Mouse (Mus musculus) thymus, postnatal 0 days (tissue): Measurements from ENCODE around the gene Brms1. TPM values are rescaled to one million over a fixed set of nuclear protein-coding genes. Genes with fewer than 3 reads are reported as not detected.

Source experiments
- DNase-seq: peaks from one replicate; pipeline ENCODE4 v3.0.0-alpha.2; 2015; ENCODE audit warnings: low spot score
- polyA plus RNA-seq: library from polyadenylated mRNA; unstranded; fragments of >200 nt; fragmentation: Nextera tagmentation; extraction: Ambion mirVana; gene quantifications from 2 replicates; pipeline ENCODE4 v1.2.1, GENCODE M21; 2015

The Brms1 gene
- polyA plus RNA-seq, 1 experiment from 2014 or later = 67.6 TPM

DNA sequence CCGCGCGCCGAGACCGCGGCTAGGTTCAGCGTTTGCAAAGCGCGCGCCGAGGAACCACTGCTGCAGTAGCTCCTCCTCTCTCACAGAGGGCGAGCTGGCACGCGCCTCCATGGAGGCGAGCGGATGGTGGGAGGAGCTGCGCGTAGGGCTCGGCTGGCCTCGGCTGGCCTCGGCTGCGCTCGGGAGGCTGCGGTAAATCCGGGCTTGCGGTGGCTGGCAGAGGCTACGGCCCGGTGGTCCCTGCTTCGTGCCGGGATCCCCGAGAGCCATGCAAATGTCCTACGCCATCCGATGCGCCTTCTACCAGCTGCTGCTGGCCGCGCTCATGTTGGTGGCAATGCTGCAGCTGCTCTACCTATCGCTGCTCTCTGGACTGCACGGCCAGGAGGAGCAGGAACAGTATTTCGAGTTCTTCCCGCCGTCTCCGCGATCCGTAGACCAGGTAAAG is 2.4 kb upstream of the Brms1 start, which contains the start of the genes B4gat1 and AC124502.3:
Gene B4gat1 (plus strand): TSS at position 118 of the 448 bp plus-strand sequence.
Gene AC124502.3 (plus strand): TSS at position 183 of the 448 bp plus-strand sequence.
- peak; percentile 91 for DNase-seq

GRCm38 (mm10) chr19:5039301-5040114 is 1.6 kb upstream of the Brms1 start:
- no peak for DNase-seq

- peak; percentile 23 for DNase-seq
Observed at GRCm38 (mm10) chr19:5041588-5041987, 434 bp downstream of the Brms1 start.

- no peak for DNase-seq
Observed at GRCm38 (mm10) chr19:5045531-5045930, 4.4 kb downstream of the Brms1 start.

GRCm38 (mm10) chr19:5048138-5049056 is 7.2 kb downstream of the Brms1 start:
- no peak for DNase-seq

GRCm38 (mm10) chr19:5049325-5049724 is 8.2 kb downstream of the Brms1 start:
- no peak for DNase-seq

- no peak for DNase-seq
Observed at GRCm38 (mm10) chr19:5050047-5050905, 9.1 kb downstream of the Brms1 start, which contains the start of gene Rin1. TSS of gene Rin1 (plus strand) at chr19:5050481.

GRCm38 (mm10) chr19:5051031-5051430 is 9.9 kb downstream of the Brms1 start:
- DNase-seq = no peak

DNA sequence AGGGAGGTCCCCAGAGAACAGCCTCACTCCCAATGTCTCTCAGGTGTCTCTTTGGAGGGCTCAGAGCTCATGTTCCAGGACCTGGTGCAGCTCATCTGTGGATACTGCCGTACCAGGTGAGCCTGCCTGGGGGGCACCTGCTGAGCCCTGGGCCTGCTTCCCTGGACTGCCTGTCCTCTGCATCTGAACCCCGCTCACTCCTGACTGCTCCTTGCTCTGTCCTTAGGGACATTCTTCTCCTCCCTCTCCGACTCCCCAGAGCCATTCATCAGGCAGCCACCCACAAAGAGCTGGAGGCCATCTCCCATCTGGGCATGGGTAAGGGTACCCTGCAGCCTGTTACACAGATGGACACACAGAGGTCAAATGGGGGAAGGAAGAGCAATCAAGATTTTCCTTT is 10.4 kb downstream of the Brms1 start:
- DNase-seq = no peak

DNA sequence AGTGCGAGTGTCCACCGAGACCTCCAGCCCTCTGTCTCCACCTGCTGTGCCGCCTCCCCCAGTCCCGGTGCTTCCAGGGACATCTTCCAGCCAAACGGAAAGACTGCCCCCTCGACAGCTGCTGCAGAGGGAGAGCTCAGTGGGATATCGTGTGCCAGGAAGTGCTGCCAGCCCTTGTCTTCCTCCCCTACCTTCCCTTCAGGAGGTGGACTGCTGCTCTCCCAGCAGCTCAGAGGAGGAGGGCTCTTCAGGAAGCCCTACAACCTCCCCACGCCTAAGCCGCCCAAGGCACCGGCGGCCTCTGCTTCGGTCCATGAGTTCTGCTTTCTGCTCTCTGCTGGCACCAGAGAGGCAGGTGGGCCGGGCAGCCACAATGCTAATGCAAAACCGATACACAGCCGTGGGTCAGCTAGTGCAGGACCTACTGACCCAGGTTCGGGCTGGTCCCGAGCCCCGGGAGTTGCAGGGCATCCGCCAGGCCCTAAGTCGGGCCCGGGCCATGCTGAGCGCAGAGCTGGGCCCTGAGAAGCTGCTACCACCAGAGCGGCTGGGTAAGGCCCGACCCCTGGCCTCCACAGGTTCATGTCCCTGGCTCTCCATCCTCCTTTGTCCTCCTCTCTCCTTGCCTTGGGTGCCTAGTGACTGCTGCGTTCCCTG is 11.1 kb downstream of the Brms1 start:
- no peak for DNase-seq

DNA sequence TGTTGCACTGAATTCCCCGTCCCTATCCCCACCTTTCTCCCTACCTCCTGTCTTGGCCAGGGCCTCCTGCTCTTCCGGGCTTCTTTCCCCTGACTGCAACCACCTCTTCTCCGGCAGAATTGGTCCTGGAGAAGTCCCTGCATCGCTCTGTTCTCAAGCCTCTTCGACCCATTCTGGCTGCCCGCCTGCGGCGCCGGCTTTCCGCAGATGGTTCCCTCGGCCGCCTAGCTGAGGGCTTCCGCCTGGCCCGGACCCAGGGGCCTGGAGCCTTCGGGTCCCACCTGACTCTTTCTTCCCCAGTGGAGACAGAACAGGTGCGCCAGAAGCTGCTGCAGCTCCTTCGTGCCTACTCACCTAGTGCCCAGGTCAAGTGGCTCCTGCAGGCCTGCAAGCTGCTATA is 11.7 kb downstream of the Brms1 start:
- no peak for DNase-seq

DNA sequence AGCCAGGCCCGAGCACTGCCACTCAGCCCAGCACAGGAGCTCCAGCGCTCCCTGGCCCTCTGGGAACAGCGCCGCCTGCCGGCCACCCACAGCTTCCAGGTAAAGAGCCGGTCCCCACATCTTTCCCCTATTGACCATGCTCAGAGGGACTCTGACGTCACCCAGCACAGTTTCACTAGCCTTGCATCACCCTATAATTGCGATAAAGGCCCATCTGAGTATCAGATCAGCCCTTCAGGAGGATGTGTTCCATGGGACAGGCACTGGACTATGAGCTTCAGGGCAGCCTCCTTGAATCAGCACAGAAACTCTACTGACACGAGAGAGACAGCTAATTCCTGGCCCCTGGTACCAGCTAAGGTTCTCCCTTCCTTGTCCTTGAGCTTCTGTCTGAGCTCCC is 12.8 kb downstream of the Brms1 start:
- DNase-seq = peak; percentile 39

GRCm38 (mm10) chr19:5056251-5056650 is 15.1 kb downstream of the Brms1 start:
- DNase-seq = peak; percentile 44

- no peak for DNase-seq
Observed at GRCm38 (mm10) chr19:5057876-5058775, 17.0 kb downstream of the Brms1 start.

- no peak for DNase-seq
Observed at GRCm38 (mm10) chr19:5058801-5059771, 17.9 kb downstream of the Brms1 start.

DNA sequence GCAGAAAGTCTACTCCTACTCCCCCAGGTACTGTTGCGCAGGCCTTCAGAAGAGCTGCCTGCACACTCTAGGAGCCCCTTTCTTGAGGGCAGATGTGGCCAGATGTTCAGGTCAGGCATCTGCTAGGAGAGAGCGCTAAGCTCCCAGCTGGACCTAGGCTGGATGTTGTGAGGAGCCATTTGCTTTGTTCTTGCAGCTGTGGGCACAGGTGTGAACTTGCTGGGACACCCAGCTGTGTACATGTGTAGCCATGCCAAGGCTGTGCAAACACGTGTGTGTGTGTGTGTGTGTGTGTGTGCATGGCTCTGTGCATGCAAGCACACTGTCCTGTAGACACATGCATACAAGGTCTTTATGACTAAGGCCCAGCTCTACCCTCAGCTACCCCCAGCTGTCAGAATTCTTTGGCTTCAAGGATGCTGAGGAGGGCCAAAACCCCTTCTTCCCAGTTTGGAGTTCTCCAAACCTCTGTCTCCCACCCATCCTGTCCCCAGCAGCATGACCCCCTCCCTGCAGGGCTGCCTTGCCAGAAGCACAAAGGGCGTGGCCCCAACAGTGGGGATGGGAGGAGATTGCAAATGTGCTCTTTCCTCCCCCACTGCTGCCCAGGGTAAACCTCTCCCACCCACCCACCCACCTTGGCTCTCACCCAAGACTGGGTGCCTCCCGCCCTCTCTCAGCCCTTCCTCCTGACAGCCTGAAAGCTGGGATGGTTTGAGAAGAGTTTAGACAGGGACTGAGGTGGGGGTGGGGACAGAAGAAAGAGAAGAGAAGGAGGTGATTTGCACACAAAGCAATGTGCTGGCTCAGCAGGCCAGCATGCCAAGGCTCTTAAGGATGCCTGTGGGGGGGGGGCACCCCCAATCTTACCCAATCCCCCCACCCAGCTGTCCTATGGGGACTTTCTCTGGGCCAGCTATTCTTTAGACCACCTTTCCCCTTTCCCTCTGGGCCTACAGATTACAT is 19.5 kb downstream of the Brms1 start:
- no peak for DNase-seq

GRCm38 (mm10) chr19:5062041-5062440 is 20.9 kb downstream of the Brms1 start:
- DNase-seq = no peak
